Mouse (Mus musculus) frontal cortex, postnatal 14 days (tissue): ENCODE results near the gene Tmem150c.

Source experiments
- DNase-seq, 2 experiments: peaks; one replicate each; pipeline ENCODE4 v3.0.0; 2022; ENCODE audit warnings: low spot score in 2 of 2

Gene Tmem150c

GRCm38 (mm10) chr5:100159638-100159973 is at the start of gene Tmem150c:
Gene Tmem150c (minus strand): TSS chr5:100159808.
- no peak for DNase-seq

- no peak for DNase-seq
These were observed 49.5 kb upstream of the Tmem150c start for GRCm38 (mm10) chr5:100209093-100209492.

- no peak for DNase-seq
These were observed 47.1 kb upstream of the Tmem150c start for GRCm38 (mm10) chr5:100206675-100207074.

GRCm38 (mm10) chr5:100205519-100206189 is 46.0 kb upstream of the Tmem150c start:
- no peak for DNase-seq

GRCm38 (mm10) chr5:100200805-100201204 is 41.2 kb upstream of the Tmem150c start:
- DNase-seq = no peak

GRCm38 (mm10) chr5:100200296-100200695 is 40.7 kb upstream of the Tmem150c start:
- DNase-seq = no peak

- no peak for DNase-seq
These were observed 39.7 kb upstream of the Tmem150c start for GRCm38 (mm10) chr5:100199092-100199853.

GRCm38 (mm10) chr5:100197476-100197875 is 37.9 kb upstream of the Tmem150c start:
- DNase-seq = no peak

- no peak for DNase-seq
These were observed 37.3 kb upstream of the Tmem150c start for GRCm38 (mm10) chr5:100196854-100197431.

GRCm38 (mm10) chr5:100196397-100196796 is 36.8 kb upstream of the Tmem150c start:
- no peak for DNase-seq

GRCm38 (mm10) chr5:100191438-100192190 is 32.0 kb upstream of the Tmem150c start:
- DNase-seq = no peak

GRCm38 (mm10) chr5:100187035-100187901 is 27.7 kb upstream of the Tmem150c start:
- no peak for DNase-seq

- no peak for DNase-seq
These were observed 27.0 kb upstream of the Tmem150c start for GRCm38 (mm10) chr5:100186618-100187017.

GRCm38 (mm10) chr5:100185895-100186294 is 26.3 kb upstream of the Tmem150c start:
- DNase-seq = no peak

- DNase-seq = no peak
These were observed 21.4 kb upstream of the Tmem150c start for GRCm38 (mm10) chr5:100181011-100181410.

GRCm38 (mm10) chr5:100178781-100179165 is 19.2 kb upstream of the Tmem150c start:
- no peak for DNase-seq

GRCm38 (mm10) chr5:100178122-100178780 is 18.6 kb upstream of the Tmem150c start:
- peak in 1 of 2 experiments; percentile 51 for DNase-seq

GRCm38 (mm10) chr5:100177547-100177946 is 17.9 kb upstream of the Tmem150c start:
- DNase-seq = no peak

- DNase-seq = no peak
These were observed 16.5 kb upstream of the Tmem150c start for GRCm38 (mm10) chr5:100176096-100176495.

- no peak for DNase-seq
These were observed 16.0 kb upstream of the Tmem150c start for GRCm38 (mm10) chr5:100175582-100175981.

- DNase-seq = no peak
These were observed 12.5 kb upstream of the Tmem150c start for GRCm38 (mm10) chr5:100172104-100172503.
